Mouse (Mus musculus): ENCODE results near the gene Lmo4. TPM values are rescaled to one million over a fixed set of nuclear protein-coding genes. Genes with fewer than 3 reads are reported as not detected.

Lmo4 gene
- polyA plus RNA-seq, 1 experiment from 2014 or later, result 50.7 TPM

DNA sequence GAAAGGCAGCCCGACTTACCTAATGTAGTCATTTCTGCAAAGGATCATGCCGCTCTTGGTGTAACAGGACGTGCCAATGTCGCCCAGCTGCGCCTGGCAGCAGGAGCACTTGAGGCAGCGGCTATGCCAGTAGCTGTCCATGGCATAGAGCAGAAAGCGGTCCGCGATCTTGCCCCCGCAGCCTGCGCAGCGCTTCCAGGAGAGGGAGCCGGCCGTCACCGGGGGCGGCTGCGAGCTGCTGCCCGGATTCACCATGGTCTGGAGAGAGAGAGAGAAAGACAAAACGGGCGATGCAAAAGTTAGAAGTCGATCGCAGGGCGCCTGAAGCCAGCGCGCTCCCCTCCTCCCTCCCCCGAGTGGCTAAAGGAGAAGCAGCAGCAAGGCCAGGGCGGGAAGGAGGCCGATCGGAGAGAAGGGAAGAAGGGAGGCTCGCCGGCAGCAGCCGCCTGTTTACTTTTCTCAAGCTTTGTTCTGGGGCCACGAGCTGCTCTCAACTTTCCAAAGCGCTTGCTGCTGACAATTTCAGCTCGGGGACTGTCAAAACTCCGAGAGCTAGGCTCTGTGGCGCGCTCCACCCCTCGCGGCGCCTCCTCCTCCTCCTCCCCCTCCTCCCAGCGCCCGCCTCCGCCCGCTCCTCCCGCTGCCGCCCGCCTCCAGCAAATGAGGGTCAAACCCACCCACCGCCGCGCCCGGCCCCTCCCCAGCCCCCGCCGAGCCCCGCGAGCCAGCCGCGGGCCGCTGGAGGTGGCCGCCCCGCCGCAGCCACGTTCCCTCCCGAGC, 3.0 kb downstream of the Lmo4 start:
- Histone ChIP-seq H3K4me2 (peak overlapping the region; percentile 93), H3K36me3 (replicated peaks) (no peaks in the 10 kb centered on the region), H3K9ac (peak overlapping the region; percentile 96), H3K4me1 (peaks cover 56% of the 10 kb centered on the region), H3K9me3 (no peaks in the 10 kb centered on the region), H3K27me3 (0 out of 2 replicates have a peak, but pooled peaks cover 4% of the 10 kb centered on the region), H3K4me3 (replicated peaks) (peak overlapping the region; percentile 72), H3K27ac (peak overlapping the region; percentile 88)
- ATAC-seq (ENCODE audit: low FRiP score), result peak; percentile 27
- 1% methylated on average over 56 of the region's 64 CpGs for WGBS

- no peaks in the 10 kb centered on the region for H3K9me3 ChIP-seq
- H3K27ac ChIP-seq, result no peak overlapping the region
- peaks cover 53% of the 10 kb centered on the region for H3K27me3 ChIP-seq
- no peak overlapping the region for H3K4me2 ChIP-seq
- ATAC-seq (ENCODE audit: low FRiP score), result no peak
- no peak overlapping the region for H3K4me3 ChIP-seq (replicated peaks)
- peaks cover 32% of the 10 kb centered on the region for H3K36me3 ChIP-seq (replicated peaks)
- 79% methylated on average over 13 of the region's 13 CpGs for WGBS
- no peaks in the 10 kb centered on the region; the same call in 1 of the 2 replicates for H3K4me1 ChIP-seq
- H3K9ac ChIP-seq, result no peak overlapping the region
These were observed 19.5 kb downstream of the Lmo4 start for GRCm38 (mm10) chr3:144185327-144186152.

- Histone ChIP-seq H3K4me2 (no peak overlapping the region), H3K36me3 (replicated peaks) (peaks cover 26% of the 10 kb centered on the region), H3K27me3 (peaks cover 50% of the 10 kb centered on the region), H3K27ac (no peak overlapping the region), H3K9ac (no peak overlapping the region), H3K4me3 (replicated peaks) (no peak overlapping the region), H3K9me3 (no peaks in the 10 kb centered on the region), H3K4me1 (no peaks in the 10 kb centered on the region; the same call in 1 of the 2 replicates)
- ATAC-seq (ENCODE audit: low FRiP score), result no peak
- WGBS, result 87% methylated on average over 4 of the region's 4 CpGs
These were observed 20.1 kb downstream of the Lmo4 start for GRCm38 (mm10) chr3:144184918-144185317.

GRCm38 (mm10) chr3:144182229-144182628, 22.8 kb downstream of the Lmo4 start:
- WGBS, result 80% methylated on average over 6 of the region's 6 CpGs
- peaks cover 65% of the 10 kb centered on the region for H3K27me3 ChIP-seq

DNA sequence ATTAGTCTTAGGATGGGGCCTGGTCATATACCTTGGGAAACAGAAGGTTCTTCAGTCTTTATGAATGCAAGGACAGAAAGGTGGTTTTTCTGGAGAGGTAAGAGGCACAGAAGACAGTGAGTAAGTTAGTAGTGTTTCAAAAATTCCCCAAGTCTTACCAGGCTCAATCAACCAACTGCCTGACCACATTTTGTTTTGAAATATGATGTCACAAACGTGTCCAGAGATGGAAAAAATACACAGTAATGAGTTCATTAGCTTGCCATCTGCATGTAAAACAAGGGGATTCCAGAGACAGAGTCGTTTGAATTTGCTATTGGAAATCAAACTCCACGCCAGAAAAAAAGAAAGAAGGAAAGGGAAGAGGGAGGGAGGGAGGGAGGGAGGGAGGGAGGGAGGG, 26.1 kb downstream of the Lmo4 start:
- Histone ChIP-seq H3K4me3 (replicated peaks) (no peak overlapping the region), H3K9me3 (no peaks in the 10 kb centered on the region), H3K9ac (no peak overlapping the region), H3K4me1 (no peaks in the 10 kb centered on the region; the same call in 1 of the 2 replicates), H3K27ac (no peak overlapping the region), H3K4me2 (no peak overlapping the region), H3K27me3 (peaks cover 65% of the 10 kb centered on the region), H3K36me3 (replicated peaks) (no peaks in the 10 kb centered on the region)
- WGBS, result 50% methylated on average over 2 of the region's 3 CpGs
- ATAC-seq (ENCODE audit: low FRiP score), result no peak

More at GRCm38 (mm10) chr3:144182229-144182628, 22.8 kb downstream of the Lmo4 start:
- Histone ChIP-seq H3K4me1 (no peaks in the 10 kb centered on the region), H3K36me3 (replicated peaks) (peaks cover 3% of the 10 kb centered on the region; the same call in 1 of the 2 replicates), H3K27ac (no peak overlapping the region), H3K4me2 (no peak overlapping the region), H3K4me3 (replicated peaks) (no peak overlapping the region), H3K9ac (no peak overlapping the region), H3K9me3 (no peaks in the 10 kb centered on the region)
- ATAC-seq (ENCODE audit: low FRiP score), result no peak

DNA sequence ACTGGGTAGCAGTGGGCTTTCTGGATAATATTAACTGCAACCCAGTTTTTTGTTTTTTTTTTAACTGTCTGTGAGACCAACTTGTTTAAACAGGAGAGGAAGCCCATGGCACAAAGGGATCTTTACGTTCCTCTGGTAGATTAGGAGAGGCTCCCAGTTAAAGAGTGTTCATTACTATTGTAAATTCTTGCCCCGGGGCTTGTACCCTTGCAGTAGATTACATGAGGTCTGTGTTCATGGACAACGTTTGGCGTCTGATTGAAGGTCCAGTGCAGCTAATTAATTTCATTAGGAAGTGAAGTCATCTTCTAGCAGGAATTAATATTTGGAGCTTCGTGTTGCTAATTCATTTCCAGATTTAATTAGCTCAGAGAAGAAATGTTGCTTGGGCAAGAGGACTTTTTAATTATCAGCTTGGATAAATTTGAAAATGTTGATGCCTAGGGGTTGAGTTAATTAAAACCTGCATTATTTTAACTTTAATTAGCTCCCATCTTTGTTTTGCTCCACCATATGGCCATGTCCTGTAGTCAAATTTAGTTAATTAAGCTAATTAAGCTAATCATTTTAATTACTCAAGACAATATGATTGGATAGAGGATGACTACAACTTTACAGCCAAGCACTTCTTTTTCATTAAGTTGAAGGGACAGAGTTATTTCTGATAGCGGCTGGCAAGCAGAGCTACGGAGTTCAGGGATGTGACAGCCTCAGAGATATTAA, 31.0 kb downstream of the Lmo4 start:
- Histone ChIP-seq H3K9ac (no peak overlapping the region), H3K4me2 (no peak overlapping the region), H3K4me3 (replicated peaks) (no peak overlapping the region), H3K4me1 (no peaks in the 10 kb centered on the region; the same call in 1 of the 2 replicates), H3K36me3 (replicated peaks) (no peaks in the 10 kb centered on the region), H3K27me3 (peaks cover 74% of the 10 kb centered on the region), H3K27ac (no peak overlapping the region), H3K9me3 (no peaks in the 10 kb centered on the region)
- 37% methylated on average over 7 of the region's 7 CpGs for WGBS
- ATAC-seq (ENCODE audit: low FRiP score), result peak; percentile 78; the same call in 1 of the 2 replicates

- Histone ChIP-seq H3K27me3 (peaks cover 75% of the 10 kb centered on the region), H3K4me3 (replicated peaks) (no peak overlapping the region), H3K4me2 (no peak overlapping the region), H3K9ac (no peak overlapping the region), H3K27ac (no peak overlapping the region), H3K9me3 (no peaks in the 10 kb centered on the region), H3K4me1 (no peaks in the 10 kb centered on the region; the same call in 1 of the 2 replicates), H3K36me3 (replicated peaks) (no peaks in the 10 kb centered on the region)
- no peak for ATAC-seq (ENCODE audit: low FRiP score)
- 87% methylated on average over 11 of the region's 11 CpGs for WGBS
These were observed 31.9 kb downstream of the Lmo4 start for GRCm38 (mm10) chr3:144173138-144173537.

DNA sequence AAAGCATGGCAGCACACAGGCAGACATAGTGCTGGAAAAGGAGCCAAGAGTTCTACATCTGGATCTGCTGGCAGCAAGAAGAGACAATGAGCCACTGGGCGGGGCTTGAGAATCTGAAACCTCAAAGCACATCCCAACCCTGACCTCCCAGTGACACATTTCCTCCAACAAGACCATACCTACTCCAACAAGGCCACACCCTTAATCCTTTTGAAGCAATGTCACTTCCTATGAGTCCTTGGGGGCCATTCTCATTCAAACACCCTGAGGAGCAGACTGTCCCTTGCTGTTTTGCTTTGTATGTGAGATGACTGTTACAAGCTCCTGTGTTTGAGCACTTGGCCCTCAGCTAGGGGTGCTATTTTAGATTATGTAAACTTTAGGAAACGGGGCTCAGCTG, 33.3 kb downstream of the Lmo4 start:
- Histone ChIP-seq H3K4me1 (no peaks in the 10 kb centered on the region; the same call in 1 of the 2 replicates), H3K27me3 (peaks cover 73% of the 10 kb centered on the region), H3K4me2 (no peak overlapping the region), H3K4me3 (replicated peaks) (no peak overlapping the region), H3K9ac (no peak overlapping the region), H3K27ac (no peak overlapping the region), H3K36me3 (replicated peaks) (no peaks in the 10 kb centered on the region), H3K9me3 (no peaks in the 10 kb centered on the region)
- WGBS, result 87% methylated on average over 2 of the region's 2 CpGs
- ATAC-seq (ENCODE audit: low FRiP score), result no peak

DNA sequence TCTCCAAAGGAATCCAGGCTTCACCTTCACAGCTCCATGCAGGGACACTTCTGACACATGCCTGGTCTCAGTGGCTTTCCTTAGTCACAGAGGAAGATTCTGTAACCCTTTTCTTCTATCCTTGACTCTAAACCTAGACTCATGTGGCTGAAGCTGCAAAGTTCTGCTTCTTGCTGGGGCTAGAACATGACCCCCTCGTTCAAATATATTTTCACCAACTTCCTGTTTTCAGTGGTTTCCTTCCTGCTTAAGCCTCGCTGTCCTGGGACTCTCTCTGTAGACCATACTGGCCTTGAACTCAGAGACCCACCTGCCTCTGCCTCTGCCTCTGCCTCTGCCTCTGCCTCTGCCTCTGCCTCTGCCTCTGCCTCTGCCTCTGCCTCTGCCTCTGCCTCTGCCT, 34.5 kb downstream of the Lmo4 start:
- H3K4me2 ChIP-seq, result no peak overlapping the region
- WGBS, result 90% methylated on average over 2 of the region's 2 CpGs

DNA sequence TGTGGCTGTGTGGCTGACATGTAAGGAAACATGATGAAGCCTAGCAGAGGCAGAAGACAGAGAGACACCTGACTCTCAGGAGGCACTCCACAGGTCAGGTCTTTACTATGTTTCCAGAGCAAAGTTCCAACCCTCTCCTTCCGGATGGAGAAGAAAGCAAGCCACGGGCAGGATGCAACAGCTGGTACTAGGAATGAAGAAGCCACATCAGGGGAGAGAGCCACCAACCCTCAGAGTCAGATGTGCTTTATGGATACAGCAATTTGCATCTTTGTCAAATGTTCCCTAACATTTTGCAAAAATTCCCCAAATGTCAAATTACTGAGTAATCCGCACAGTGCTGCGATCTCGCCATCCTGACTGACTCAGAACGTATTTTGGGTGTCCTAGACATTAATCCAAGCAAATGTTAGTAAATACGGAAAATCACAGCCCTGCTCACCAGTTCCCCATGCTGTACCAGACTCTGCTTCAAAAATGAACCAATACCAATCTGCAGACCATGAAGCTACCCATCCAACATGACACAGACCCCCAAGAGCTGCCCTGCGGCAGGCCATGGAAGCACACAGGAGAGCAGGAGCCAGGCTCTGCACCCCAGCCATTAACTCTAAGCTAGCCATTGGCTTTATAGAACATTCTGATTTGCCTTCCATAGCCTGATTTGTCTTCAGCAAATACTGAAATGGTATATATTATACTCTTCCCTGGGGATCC, 38.4 kb downstream of the Lmo4 start:
- H3K9me3 ChIP-seq, result no peaks in the 10 kb centered on the region
- no peak overlapping the region for H3K4me3 ChIP-seq (replicated peaks)
- H3K27ac ChIP-seq, result no peak overlapping the region
- no peaks in the 10 kb centered on the region for H3K36me3 ChIP-seq (replicated peaks)
- WGBS, result 92% methylated on average over 8 of the region's 8 CpGs
- ATAC-seq (ENCODE audit: low FRiP score), result no peak
- H3K4me2 ChIP-seq, result no peak overlapping the region
- no peak overlapping the region for H3K9ac ChIP-seq
- H3K4me1 ChIP-seq, result peaks cover 9% of the 10 kb centered on the region; the same call in 1 of the 2 replicates
- H3K27me3 ChIP-seq, result peaks cover 52% of the 10 kb centered on the region

More for the DNA sequence above, 34.5 kb downstream of the Lmo4 start:
- Histone ChIP-seq H3K9ac (no peak overlapping the region), H3K9me3 (no peaks in the 10 kb centered on the region), H3K4me1 (no peaks in the 10 kb centered on the region; the same call in 1 of the 2 replicates), H3K4me3 (replicated peaks) (no peak overlapping the region), H3K27ac (no peak overlapping the region), H3K36me3 (replicated peaks) (no peaks in the 10 kb centered on the region), H3K27me3 (peaks cover 70% of the 10 kb centered on the region)
- ATAC-seq (ENCODE audit: low FRiP score), result no peak

GRCm38 (mm10) chr3:144165439-144165838, 39.6 kb downstream of the Lmo4 start:
- H3K4me3 ChIP-seq (replicated peaks), result no peak overlapping the region
- 51% methylated on average over 12 of the region's 12 CpGs for WGBS
- peaks cover 40% of the 10 kb centered on the region for H3K27me3 ChIP-seq
- H3K9ac ChIP-seq, result no peak overlapping the region
- H3K27ac ChIP-seq, result no peak overlapping the region
- no peaks in the 10 kb centered on the region for H3K36me3 ChIP-seq (replicated peaks)
- H3K9me3 ChIP-seq, result no peaks in the 10 kb centered on the region
- H3K4me2 ChIP-seq, result no peak overlapping the region
- ATAC-seq (ENCODE audit: low FRiP score), result no peak
- peaks cover 9% of the 10 kb centered on the region; the same call in 1 of the 2 replicates for H3K4me1 ChIP-seq

Data from forebrain, embryonic 12.5 days (tissue).